Mouse (Mus musculus): ENCODE results near the gene Pop4. TPM values are rescaled to one million over a fixed set of nuclear protein-coding genes. Genes with fewer than 3 reads are reported as not detected.
A peak's percentile ranks its signal among the peaks of the same experiment; 100 is the strongest.

Pop4 gene
- polyA plus RNA-seq, 1 experiment from 2014 or later = 56.8 TPM

- WGBS = 83% methylated on average over 2 of the region's 2 CpGs
Observed at GRCm38 (mm10) chr7:38259631-38260030, 11.6 kb downstream of the Pop4 start.

GRCm38 (mm10) chr7:38253441-38253840 is 17.8 kb downstream of the Pop4 start:
- ATAC-seq (ENCODE audit: low read depth) (no peak), DNase-seq (ENCODE audit: low spot score) (no peak)
- H3K4me1 ChIP-seq (ENCODE audit: control insufficient read depth, insufficient read depth, low read length) = no peaks in the 10 kb centered on the region
- no peak overlapping the region for H3K9ac ChIP-seq (ENCODE audit: low read depth, low read length)
- no peak overlapping the region for H3K4me3 ChIP-seq (ENCODE audit: low read depth, low read length)
- H3K4me2 ChIP-seq (ENCODE audit: low read depth, low read length) = no peak overlapping the region
- H3K36me3 ChIP-seq (ENCODE audit: control insufficient read depth, insufficient read depth, low read length) = no peaks in the 10 kb centered on the region
- H3K9me3 ChIP-seq (ENCODE audit: control insufficient read depth, low read length) = no peaks in the 10 kb centered on the region
- no peak overlapping the region for H3K27ac ChIP-seq (replicated peaks; ENCODE audit: low read depth, low read length)
- no peaks in the 10 kb centered on the region for H3K27me3 ChIP-seq (replicated peaks; ENCODE audit: control insufficient read depth, insufficient read depth, low read length)

More at GRCm38 (mm10) chr7:38259631-38260030, 11.6 kb downstream of the Pop4 start:
- Histone ChIP-seq H3K36me3 (ENCODE audit: control insufficient read depth, insufficient read depth, low read length) (peaks cover 35% of the 10 kb centered on the region), H3K9ac (ENCODE audit: low read depth, low read length) (no peak overlapping the region), H3K27me3 (replicated peaks; ENCODE audit: control insufficient read depth, insufficient read depth, low read length) (no peaks in the 10 kb centered on the region), H3K9me3 (ENCODE audit: control insufficient read depth, low read length) (no peaks in the 10 kb centered on the region), H3K4me1 (ENCODE audit: control insufficient read depth, insufficient read depth, low read length) (no peaks in the 10 kb centered on the region), H3K27ac (replicated peaks; ENCODE audit: low read depth, low read length) (no peak overlapping the region), H3K4me3 (ENCODE audit: low read depth, low read length) (no peak overlapping the region), H3K4me2 (ENCODE audit: low read depth, low read length) (no peak overlapping the region)
- ATAC-seq (ENCODE audit: low read depth) (no peak), DNase-seq (ENCODE audit: low spot score) (no peak)

- WGBS = 54% methylated on average over 5 of the region's 5 CpGs
- Histone ChIP-seq H3K9me3 (ENCODE audit: control insufficient read depth, low read length) (no peaks in the 10 kb centered on the region), H3K36me3 (ENCODE audit: control insufficient read depth, insufficient read depth, low read length) (no peaks in the 10 kb centered on the region), H3K27me3 (replicated peaks; ENCODE audit: control insufficient read depth, insufficient read depth, low read length) (no peaks in the 10 kb centered on the region), H3K4me3 (ENCODE audit: low read depth, low read length) (no peak overlapping the region), H3K4me2 (ENCODE audit: low read depth, low read length) (no peak overlapping the region), H3K27ac (replicated peaks; ENCODE audit: low read depth, low read length) (no peak overlapping the region), H3K9ac (ENCODE audit: low read depth, low read length) (no peak overlapping the region), H3K4me1 (ENCODE audit: control insufficient read depth, insufficient read depth, low read length) (no peaks in the 10 kb centered on the region)
- ATAC-seq (ENCODE audit: low read depth) (no peak; the same call in 1 of the 2 replicates), DNase-seq (ENCODE audit: low spot score) (peak; percentile 11)
Observed at GRCm38 (mm10) chr7:38251494-38252216, 19.6 kb downstream of the Pop4 start.

- no peaks in the 10 kb centered on the region for H3K27me3 ChIP-seq (replicated peaks; ENCODE audit: control insufficient read depth, insufficient read depth, low read length)
- no peak overlapping the region for H3K4me2 ChIP-seq (ENCODE audit: low read depth, low read length)
- ATAC-seq (ENCODE audit: low read depth) (no peak), DNase-seq (ENCODE audit: low spot score) (no peak)
- H3K9me3 ChIP-seq (ENCODE audit: control insufficient read depth, low read length) = no peaks in the 10 kb centered on the region
- no peak overlapping the region for H3K27ac ChIP-seq (replicated peaks; ENCODE audit: low read depth, low read length)
- H3K36me3 ChIP-seq (ENCODE audit: control insufficient read depth, insufficient read depth, low read length) = no peaks in the 10 kb centered on the region
- no peaks in the 10 kb centered on the region for H3K4me1 ChIP-seq (ENCODE audit: control insufficient read depth, insufficient read depth, low read length)
- WGBS = 80% methylated on average over 4 of the region's 4 CpGs
- H3K9ac ChIP-seq (ENCODE audit: low read depth, low read length) = no peak overlapping the region
- no peak overlapping the region for H3K4me3 ChIP-seq (ENCODE audit: low read depth, low read length)
Observed at GRCm38 (mm10) chr7:38242417-38242816, 28.8 kb downstream of the Pop4 start.

- H3K27ac ChIP-seq (replicated peaks; ENCODE audit: low read depth, low read length) = no peak overlapping the region
- H3K36me3 ChIP-seq (ENCODE audit: control insufficient read depth, insufficient read depth, low read length) = no peaks in the 10 kb centered on the region
- ATAC-seq (ENCODE audit: low read depth) = no peak
- H3K4me2 ChIP-seq (ENCODE audit: low read depth, low read length) = no peak overlapping the region
- H3K9ac ChIP-seq (ENCODE audit: low read depth, low read length) = no peak overlapping the region
- no peaks in the 10 kb centered on the region for H3K27me3 ChIP-seq (replicated peaks; ENCODE audit: control insufficient read depth, insufficient read depth, low read length)
- H3K4me1 ChIP-seq (ENCODE audit: control insufficient read depth, insufficient read depth, low read length) = no peaks in the 10 kb centered on the region
- DNase-seq (ENCODE audit: low spot score) = no peak
- no peak overlapping the region for H3K4me3 ChIP-seq (ENCODE audit: low read depth, low read length)
- no peaks in the 10 kb centered on the region for H3K9me3 ChIP-seq (ENCODE audit: control insufficient read depth, low read length)
Observed at GRCm38 (mm10) chr7:38237140-38237539, 34.1 kb downstream of the Pop4 start.

- H3K27me3 ChIP-seq (replicated peaks; ENCODE audit: control insufficient read depth, insufficient read depth, low read length) = no peaks in the 10 kb centered on the region
- ATAC-seq (ENCODE audit: low read depth) (no peak), DNase-seq (ENCODE audit: low spot score) (no peak)
- H3K9me3 ChIP-seq (ENCODE audit: control insufficient read depth, low read length) = no peaks in the 10 kb centered on the region
- H3K4me2 ChIP-seq (ENCODE audit: low read depth, low read length) = no peak overlapping the region
- no peak overlapping the region for H3K9ac ChIP-seq (ENCODE audit: low read depth, low read length)
- H3K4me3 ChIP-seq (ENCODE audit: low read depth, low read length) = no peak overlapping the region
- H3K4me1 ChIP-seq (ENCODE audit: control insufficient read depth, insufficient read depth, low read length) = no peaks in the 10 kb centered on the region
- no peaks in the 10 kb centered on the region for H3K36me3 ChIP-seq (ENCODE audit: control insufficient read depth, insufficient read depth, low read length)
- 43% methylated on average over 10 of the region's 11 CpGs for WGBS
- no peak overlapping the region for H3K27ac ChIP-seq (replicated peaks; ENCODE audit: low read depth, low read length)
Observed at GRCm38 (mm10) chr7:38236400-38237105, 34.7 kb downstream of the Pop4 start.

- 0 out of 2 replicates have a peak, but pooled peaks cover 5% of the 10 kb centered on the region for H3K27me3 ChIP-seq (replicated peaks; ENCODE audit: control insufficient read depth, insufficient read depth, low read length)
- peak; percentile 45 for DNase-seq (ENCODE audit: low spot score)
- no peak for ATAC-seq (ENCODE audit: low read depth)
- no peak overlapping the region for H3K9ac ChIP-seq (ENCODE audit: low read depth, low read length)
- H3K27ac ChIP-seq (replicated peaks; ENCODE audit: low read depth, low read length) = no peak overlapping the region
- no peaks in the 10 kb centered on the region for H3K9me3 ChIP-seq (ENCODE audit: control insufficient read depth, low read length)
- H3K4me3 ChIP-seq (ENCODE audit: low read depth, low read length) = no peak overlapping the region
- no peak overlapping the region for H3K4me2 ChIP-seq (ENCODE audit: low read depth, low read length)
- no peaks in the 10 kb centered on the region for H3K36me3 ChIP-seq (ENCODE audit: control insufficient read depth, insufficient read depth, low read length)
- H3K4me1 ChIP-seq (ENCODE audit: control insufficient read depth, insufficient read depth, low read length) = peaks cover 10% of the 10 kb centered on the region
- 18% methylated on average over 8 of the region's 8 CpGs for WGBS
Observed at GRCm38 (mm10) chr7:38230285-38230684, 40.9 kb downstream of the Pop4 start.

- no peaks in the 10 kb centered on the region for H3K9me3 ChIP-seq (ENCODE audit: control insufficient read depth, low read length)
- DNase-seq (ENCODE audit: low spot score) (no peak), ATAC-seq (ENCODE audit: low read depth) (no peak)
- H3K4me2 ChIP-seq (ENCODE audit: low read depth, low read length) = peak overlapping the region; percentile 59
- no peak overlapping the region for H3K27ac ChIP-seq (replicated peaks; ENCODE audit: low read depth, low read length)
- WGBS = 28% methylated on average over 8 of the region's 8 CpGs
- no peaks in the 10 kb centered on the region for H3K36me3 ChIP-seq (ENCODE audit: control insufficient read depth, insufficient read depth, low read length)
- H3K4me3 ChIP-seq (ENCODE audit: low read depth, low read length) = peak overlapping the region; percentile 51
- H3K27me3 ChIP-seq (replicated peaks; ENCODE audit: control insufficient read depth, insufficient read depth, low read length) = 0 out of 2 replicates have a peak, but pooled peaks cover 5% of the 10 kb centered on the region
- H3K4me1 ChIP-seq (ENCODE audit: control insufficient read depth, insufficient read depth, low read length) = peaks cover 14% of the 10 kb centered on the region
- peak overlapping the region; percentile 30; the same call in 1 of the 2 replicates for H3K9ac ChIP-seq (ENCODE audit: low read depth, low read length)
Observed at GRCm38 (mm10) chr7:38228329-38228728, 42.9 kb downstream of the Pop4 start.
